Mouse (Mus musculus) limb, embryonic 12.5 days (tissue): ENCODE results near the gene C1qtnf5. TPM values are rescaled to one million over a fixed set of nuclear protein-coding genes. Genes with fewer than 3 reads are reported as not detected.

Experiments used
- ATAC-seq: fragments of 200-750 bp; cut with Nextera tagmentation; 2 replicates; pipeline ENCODE4 v1.8.0; 2017; ENCODE audit warnings: low read depth, moderate TSS enrichment; ENCODE audit not compliant: insufficient number of reproducible peaks, insufficient read depth, low FRiP score, low TSS enrichment
- H3K27ac ChIP-seq: fragments of 300-500 bp; sonication (generic); 2 replicates; pipeline ENCODE4 v1.5.1; 2016; ENCODE audit warnings: mild to moderate bottlenecking, moderate library complexity
- H3K27me3 ChIP-seq: fragments of 300-500 bp; sonication (generic); 2 replicates; pipeline ENCODE4 v1.6.1; 2016; ENCODE audit warnings: mild to moderate bottlenecking, moderate library complexity
- H3K36me3 ChIP-seq: fragments of 300-500 bp; sonication (generic); 2 replicates; pipeline ENCODE4 v1.6.1; 2016; ENCODE audit warnings: mild to moderate bottlenecking, moderate library complexity
- H3K4me1 ChIP-seq: fragments of 300-500 bp; sonication (generic); replicated peaks from 2 replicates; pipeline ENCODE4 v1.6.1; 2016
- H3K4me2 ChIP-seq: fragments of 300-500 bp; sonication (generic); 2 replicates; pipeline ENCODE4 v1.6.1; 2016; ENCODE audit warnings: mild to moderate bottlenecking, moderate library complexity
- H3K4me3 ChIP-seq: fragments of 300-500 bp; sonication (generic); replicated peaks from 2 replicates; pipeline ENCODE4 v1.5.1; 2016; ENCODE audit warnings: mild to moderate bottlenecking
- H3K9ac ChIP-seq: fragments of 300-500 bp; sonication (generic); replicated peaks from 2 replicates; pipeline ENCODE4 v1.6.1; 2016; ENCODE audit warnings: mild to moderate bottlenecking, moderate library complexity
- H3K9me3 ChIP-seq: fragments of 300-500 bp; sonication (generic); 2 replicates; pipeline ENCODE4 v1.6.1; 2016; ENCODE audit warnings: mild to moderate bottlenecking, moderate library complexity
- WGBS: fragments of 180-500 bp; shearing (Covaris S2); methylation state at CpG from one replicate; pipeline ENCODE4 v1.1.7; 2016; 5-methylcytosine and 5-hydroxymethylcytosine counted together
- polyA plus RNA-seq: library from polyadenylated mRNA; unstranded; fragments of >200 nt; fragmentation: Nextera tagmentation; extraction: Ambion mirVana; gene quantifications from 2 replicates; pipeline ENCODE4 v1.2.1, GENCODE M21; 2016

Gene C1qtnf5
- 0.84 TPM in 1 of 2 replicates, not detected in the other for polyA plus RNA-seq

- Histone ChIP-seq H3K4me1 (peaks cover 51% of the 10 kb centered on the region), H3K9me3 (no peaks in the 10 kb centered on the region), H3K27ac (peak within 1 kb of the TSS; percentile 53), H3K36me3 (peaks cover 54% of the 10 kb centered on the region), H3K27me3 (no peaks in the 10 kb centered on the region; the same call in 1 of the 2 replicates), H3K4me3 (peak within 1 kb of the TSS; percentile 19), H3K9ac (peak within 1 kb of the TSS; percentile 31), H3K4me2 (peak within 1 kb of the TSS; percentile 42)
- ATAC-seq, result no peak
- WGBS, result 29% methylated on average over 8 of the region's 8 CpGs
Observed at GRCm38 (mm10) chr9:44107110-44107509, at the start of gene C1qtnf5. C1qtnf5 (plus strand) TSS chr9:44107245.

GRCm38 (mm10) chr9:44058606-44059005 lies 48.4 kb upstream of the C1qtnf5 start:
- no peak overlapping the region for H3K27ac ChIP-seq
- WGBS, result 83% methylated on average over 6 of the region's 6 CpGs
- H3K9me3 ChIP-seq, result 0 out of 2 replicates have a peak, but pooled peaks cover 3% of the 10 kb centered on the region
- H3K27me3 ChIP-seq, result no peaks in the 10 kb centered on the region
- H3K36me3 ChIP-seq, result no peaks in the 10 kb centered on the region
- H3K4me3 ChIP-seq, result no peak overlapping the region
- H3K4me2 ChIP-seq, result no peak overlapping the region
- H3K9ac ChIP-seq, result no peak overlapping the region
- no peaks in the 10 kb centered on the region for H3K4me1 ChIP-seq
- ATAC-seq, result no peak

- peaks cover 10% of the 10 kb centered on the region for H3K4me1 ChIP-seq
- H3K36me3 ChIP-seq, result no peaks in the 10 kb centered on the region
- H3K9ac ChIP-seq, result no peak overlapping the region
- ATAC-seq, result no peak
- H3K4me3 ChIP-seq, result no peak overlapping the region
- H3K27ac ChIP-seq, result no peak overlapping the region
- no peaks in the 10 kb centered on the region for H3K9me3 ChIP-seq
- H3K27me3 ChIP-seq, result peaks cover 12% of the 10 kb centered on the region
- 46% methylated on average over 1 of the region's 1 CpGs for WGBS
- H3K4me2 ChIP-seq, result no peak overlapping the region
Observed at GRCm38 (mm10) chr9:44065177-44065576, 41.9 kb upstream of the C1qtnf5 start.

GRCm38 (mm10) chr9:44066785-44067225 lies 40.2 kb upstream of the C1qtnf5 start, which contains the start of gene Usp2:
Usp2 (plus strand) TSS chr9:44067021.
- Histone ChIP-seq H3K9ac (peak within 1 kb of the TSS; percentile 57), H3K36me3 (no peaks in the 10 kb centered on the region), H3K4me2 (peak within 1 kb of the TSS; percentile 90), H3K4me3 (peak within 1 kb of the TSS; percentile 49), H3K27ac (no peak within 1 kb of the TSS), H3K27me3 (peaks cover 18% of the 10 kb centered on the region), H3K9me3 (no peaks in the 10 kb centered on the region), H3K4me1 (peaks cover 23% of the 10 kb centered on the region)
- ATAC-seq, result peak; percentile 96
- under 1% methylated on average over 38 of the region's 38 CpGs for WGBS

- Histone ChIP-seq H3K4me2 (peak overlapping the region; percentile 90), H3K9me3 (no peaks in the 10 kb centered on the region), H3K27me3 (peaks cover 18% of the 10 kb centered on the region), H3K9ac (peak overlapping the region; percentile 57), H3K4me3 (peak overlapping the region; percentile 49), H3K27ac (no peak overlapping the region), H3K36me3 (no peaks in the 10 kb centered on the region), H3K4me1 (peaks cover 29% of the 10 kb centered on the region)
- ATAC-seq, result peak; percentile 41; the same call in 1 of the 2 replicates
- WGBS, result 7% methylated on average over 15 of the region's 15 CpGs
Observed at GRCm38 (mm10) chr9:44067241-44067959, 39.6 kb upstream of the C1qtnf5 start.

- no peak for ATAC-seq
- Histone ChIP-seq H3K4me2 (peak overlapping the region; percentile 90), H3K9ac (no peak overlapping the region), H3K4me3 (no peak overlapping the region), H3K4me1 (peaks cover 35% of the 10 kb centered on the region), H3K27ac (no peak overlapping the region), H3K27me3 (peaks cover 18% of the 10 kb centered on the region), H3K9me3 (no peaks in the 10 kb centered on the region), H3K36me3 (no peaks in the 10 kb centered on the region)
- WGBS, result 72% methylated on average over 6 of the region's 6 CpGs
Observed at GRCm38 (mm10) chr9:44067960-44068330, 39.1 kb upstream of the C1qtnf5 start.

GRCm38 (mm10) chr9:44069252-44069651 lies 37.8 kb upstream of the C1qtnf5 start:
- Histone ChIP-seq H3K4me1 (peaks cover 35% of the 10 kb centered on the region), H3K36me3 (no peaks in the 10 kb centered on the region), H3K4me3 (no peak overlapping the region), H3K9me3 (no peaks in the 10 kb centered on the region), H3K27me3 (peaks cover 18% of the 10 kb centered on the region), H3K4me2 (no peak overlapping the region), H3K27ac (no peak overlapping the region), H3K9ac (no peak overlapping the region)
- WGBS, result 20% methylated on average over 7 of the region's 7 CpGs
- ATAC-seq, result no peak

- 62% methylated on average over 14 of the region's 14 CpGs for whole genome bisulfite sequencing
- H3K36me3 ChIP-seq, result no peaks in the 10 kb centered on the region
- no peak overlapping the region for H3K27ac ChIP-seq
- peaks cover 20% of the 10 kb centered on the region for H3K27me3 ChIP-seq
- H3K4me2 ChIP-seq, result no peak overlapping the region
- no peak overlapping the region for H3K4me3 ChIP-seq
- H3K9ac ChIP-seq, result no peak overlapping the region
- H3K9me3 ChIP-seq, result no peaks in the 10 kb centered on the region
- ATAC-seq, result no peak
- peaks cover 35% of the 10 kb centered on the region for H3K4me1 ChIP-seq
Observed at GRCm38 (mm10) chr9:44070113-44070843, 36.8 kb upstream of the C1qtnf5 start.

GRCm38 (mm10) chr9:44070844-44071231 lies 36.2 kb upstream of the C1qtnf5 start:
- Histone ChIP-seq H3K27me3 (peaks cover 23% of the 10 kb centered on the region), H3K36me3 (no peaks in the 10 kb centered on the region), H3K9ac (no peak overlapping the region), H3K4me2 (no peak overlapping the region), H3K27ac (no peak overlapping the region), H3K9me3 (no peaks in the 10 kb centered on the region), H3K4me1 (peaks cover 40% of the 10 kb centered on the region), H3K4me3 (no peak overlapping the region)
- ATAC-seq, result no peak
- WGBS, result 22% methylated on average over 8 of the region's 8 CpGs

GRCm38 (mm10) chr9:44071914-44072598 lies 35.0 kb upstream of the C1qtnf5 start:
- H3K4me1 ChIP-seq, result peaks cover 40% of the 10 kb centered on the region
- H3K27ac ChIP-seq, result no peak overlapping the region
- peak overlapping the region; percentile 26; the same call in 1 of the 2 replicates for H3K4me2 ChIP-seq
- H3K9me3 ChIP-seq, result no peaks in the 10 kb centered on the region
- H3K36me3 ChIP-seq, result no peaks in the 10 kb centered on the region
- peaks cover 23% of the 10 kb centered on the region for H3K27me3 ChIP-seq
- no peak overlapping the region for H3K4me3 ChIP-seq
- no peak overlapping the region for H3K9ac ChIP-seq
- ATAC-seq, result no peak
- WGBS, result 39% methylated on average over 11 of the region's 11 CpGs

- Histone ChIP-seq H3K4me1 (peaks cover 37% of the 10 kb centered on the region), H3K9ac (no peak overlapping the region), H3K36me3 (no peaks in the 10 kb centered on the region), H3K27me3 (peaks cover 23% of the 10 kb centered on the region), H3K9me3 (no peaks in the 10 kb centered on the region), H3K4me3 (no peak overlapping the region), H3K4me2 (0 out of 2 replicates have a peak overlapping the region, but pooled peaks have one; percentile 26), H3K27ac (no peak overlapping the region)
- WGBS, result 38% methylated on average over 4 of the region's 4 CpGs
- ATAC-seq, result no peak
Observed at GRCm38 (mm10) chr9:44072599-44072915, 34.5 kb upstream of the C1qtnf5 start.
